Mouse (Mus musculus) ES-Bruce4 (cell line): ENCODE measurements around the gene Xrn1.

ENCODE experiments used
- CTCF ChIP-seq: IDR thresholded peaks from one replicate; pipeline ENCODE4 v1.8.1; 2011; ENCODE audit warnings: low read depth, low read length
- EP300 ChIP-seq: IDR thresholded peaks from 2 replicates; pipeline ENCODE4 v1.6.1; 2011; ENCODE audit warnings: low read depth, low read length; ENCODE audit not compliant: insufficient read depth
- POLR2A ChIP-seq: IDR thresholded peaks from one replicate; pipeline ENCODE4 v1.8.1; 2011; ENCODE audit warnings: low read length; ENCODE audit not compliant: insufficient read depth

DNA sequence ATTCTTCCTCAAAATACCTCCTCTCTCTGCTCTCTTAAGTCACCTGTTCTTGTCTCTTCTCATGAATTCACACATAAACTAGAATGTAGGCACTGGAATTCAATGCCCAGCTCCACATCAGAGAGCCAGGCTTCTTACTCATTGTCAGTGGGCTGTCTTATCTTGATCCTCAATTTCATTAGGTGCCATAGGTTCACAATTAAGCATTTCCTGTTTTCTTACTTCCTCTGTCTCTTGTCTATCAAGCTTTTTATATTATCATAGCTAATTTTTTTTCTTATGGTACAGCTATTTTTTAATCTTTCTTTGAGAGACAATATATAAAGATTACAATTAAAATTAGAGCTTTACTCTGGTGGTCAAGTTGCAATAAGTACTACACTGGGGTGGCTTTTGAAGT is 6.5 kb downstream of the Xrn1 start:
- no peak for TF ChIP-seq CTCF
- TF ChIP-seq POLR2A: no peak
- no peak for TF ChIP-seq EP300
